Mouse (Mus musculus) thymus, postnatal 4 days (tissue): ENCODE results near the gene Ankrd34a.
"Not testable (repeated sequence)": the region's sequence is repeated elsewhere in the genome, so short reads cannot be mapped to it uniquely, and the experiment has no call there.

ENCODE experiments used
- DNase-seq: peaks from one replicate; pipeline ENCODE4 v3.0.0; 2021

Ankrd34a gene

DNA sequence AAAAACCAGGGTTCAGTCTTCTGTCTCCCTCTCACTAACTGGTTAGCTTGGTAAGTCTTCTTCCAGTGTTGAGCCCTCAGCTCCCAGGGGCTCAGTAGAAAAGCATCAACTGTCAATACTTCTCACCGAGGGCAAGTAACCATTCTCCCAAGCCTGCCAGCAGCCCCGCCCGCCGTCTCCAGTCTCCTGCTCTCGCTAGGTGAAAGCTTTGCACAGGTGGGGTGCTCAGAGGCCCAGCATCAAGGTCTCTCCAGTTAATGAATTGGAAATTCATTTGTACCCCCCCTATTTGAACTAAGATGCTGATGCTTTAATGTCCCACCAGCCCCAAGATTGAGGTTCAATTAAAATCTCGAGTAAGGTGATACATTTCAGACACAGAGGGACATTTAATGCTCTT lies 15.3 kb upstream of the Ankrd34a start:
- DNase-seq: no peak

DNA sequence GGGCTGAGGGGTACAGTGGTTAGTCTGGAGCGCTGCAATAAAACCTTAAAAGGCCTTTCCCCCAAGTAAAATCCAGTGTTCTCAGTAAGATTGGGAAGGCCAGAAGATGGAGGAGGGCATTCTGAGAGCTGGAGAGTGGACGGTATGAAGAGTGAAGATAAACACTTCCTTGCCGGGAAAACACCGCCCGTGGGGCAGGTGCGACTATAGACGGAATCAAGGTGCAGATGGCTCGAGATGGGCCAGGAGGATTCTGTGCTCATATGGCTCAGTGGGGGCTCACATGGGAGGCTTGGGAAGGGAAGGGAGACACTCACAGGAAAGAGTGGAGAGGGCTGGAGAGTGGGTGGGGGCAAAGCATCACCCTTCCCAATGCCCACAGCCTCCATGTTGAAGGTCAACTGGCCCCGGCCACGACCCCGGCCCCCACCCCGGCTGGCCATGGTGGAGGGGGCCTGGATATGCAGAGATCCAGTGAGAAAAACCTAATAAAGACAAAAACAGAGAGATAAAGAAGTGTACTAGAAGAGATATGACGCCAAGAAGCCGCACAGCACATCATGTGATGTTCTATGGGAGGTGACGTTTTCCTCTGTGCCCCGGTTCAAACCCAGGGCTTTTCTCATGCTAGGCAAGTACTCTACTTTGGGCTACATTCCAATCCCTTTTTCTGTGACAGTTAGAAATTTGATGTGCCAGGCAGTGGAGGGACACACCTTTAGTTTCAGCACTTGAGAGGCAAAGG lies 14.5 kb upstream of the Ankrd34a start:
- no peak for DNase-seq

DNA sequence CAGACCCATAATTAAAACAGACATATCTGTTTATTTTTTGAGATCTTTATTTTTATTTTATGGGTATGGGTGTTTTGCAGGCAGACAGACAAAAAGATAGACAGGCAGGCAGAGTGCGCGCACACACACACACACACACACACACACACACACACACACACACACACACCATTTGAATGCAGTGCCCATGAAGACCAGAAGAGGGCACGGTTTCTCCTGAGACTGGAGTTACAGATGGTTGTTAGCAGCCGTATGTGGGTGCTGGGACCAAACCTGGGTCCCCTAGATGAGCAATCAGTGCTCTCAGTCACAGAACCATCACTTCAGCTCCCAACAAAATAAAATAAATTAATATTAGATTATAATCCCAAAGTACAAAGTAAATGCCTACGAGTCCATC lies 13.1 kb upstream of the Ankrd34a start:
- no peak for DNase-seq

DNA sequence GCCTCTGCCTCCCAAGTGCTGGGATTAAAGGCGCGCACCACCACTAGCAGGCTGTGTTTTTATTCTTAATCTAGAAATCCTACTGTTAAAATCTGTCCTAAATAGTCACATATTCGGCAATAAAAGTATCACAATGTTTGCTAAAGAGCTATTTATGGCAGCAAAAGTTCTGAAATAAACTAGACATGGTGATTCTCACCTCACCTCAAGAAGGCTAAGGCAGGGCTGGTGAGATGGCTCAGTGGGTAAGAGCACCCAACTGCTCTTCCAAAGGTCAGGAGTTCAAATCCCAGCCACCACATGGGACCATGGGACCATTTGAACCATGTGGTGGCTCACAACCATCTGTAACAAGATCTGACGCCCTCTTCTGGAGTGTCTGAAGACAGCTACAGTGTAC lies 5.8 kb upstream of the Ankrd34a start:
- no peak for DNase-seq

DNA sequence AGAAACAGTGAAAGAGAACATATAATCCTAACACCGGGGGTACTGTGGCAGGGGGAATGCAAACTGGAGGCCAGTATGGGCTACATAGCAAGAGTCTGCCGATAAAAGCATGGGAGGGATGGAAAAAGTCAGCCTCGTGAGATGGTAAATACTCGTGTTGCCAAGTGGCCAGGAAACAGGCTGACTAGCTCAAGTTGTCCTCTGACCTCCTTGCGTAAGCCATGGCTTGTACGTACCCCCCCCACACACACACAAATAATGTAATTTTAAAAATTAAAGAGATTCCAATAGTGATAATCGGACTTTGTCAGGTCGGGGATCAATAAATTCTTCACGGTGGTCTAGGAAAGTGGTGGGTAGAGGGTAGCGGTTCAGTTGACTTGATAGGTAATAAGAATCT lies 3.1 kb upstream of the Ankrd34a start:
- DNase-seq: no peak

GRCm38 (mm10) chr3:96593790-96594560 lies 2.5 kb upstream of the Ankrd34a start, which contains the start of gene Polr3gl:
TSS of gene Polr3gl (minus strand) at chr3:96594181.
- DNase-seq: peak; percentile 96

DNA sequence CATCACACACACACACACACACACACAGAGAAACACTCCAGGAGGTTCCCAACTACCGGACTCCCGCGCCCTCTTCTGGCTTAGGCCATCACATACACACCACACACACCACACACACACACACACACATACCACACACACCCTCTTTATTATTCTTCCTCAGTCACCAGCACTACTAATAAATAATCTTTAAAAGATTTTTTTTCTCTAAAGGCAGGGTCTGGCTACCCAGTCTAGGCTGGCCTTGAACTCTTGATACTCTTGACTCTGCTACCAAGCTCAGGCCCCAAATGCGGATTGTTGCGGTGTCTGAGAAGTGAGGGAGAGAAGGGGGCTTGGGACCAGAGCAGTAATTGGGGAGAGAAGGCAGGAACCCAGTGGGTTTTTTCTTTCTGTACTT lies 1.6 kb upstream of the Ankrd34a start:
- no peak for DNase-seq

DNA sequence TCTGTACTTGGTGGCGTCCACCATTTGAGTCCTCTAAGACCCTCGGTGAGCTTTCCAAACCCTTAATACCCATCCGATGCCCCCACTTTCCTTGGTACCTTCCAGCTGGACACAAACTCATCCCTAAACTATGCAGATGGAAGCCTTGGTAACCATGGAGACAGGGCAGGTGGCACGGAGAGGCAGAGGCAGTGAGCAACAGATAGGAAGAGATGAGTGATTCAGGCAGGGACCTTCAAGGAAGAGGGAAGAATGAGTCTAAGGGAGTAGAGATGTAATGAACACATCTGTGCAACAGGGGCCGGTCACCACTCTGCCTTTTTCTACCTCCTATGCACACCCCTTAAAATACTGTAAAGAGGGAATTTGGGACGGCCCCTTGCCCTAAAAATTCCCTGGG lies 775 bp upstream of the Ankrd34a start:
- no peak for DNase-seq

- no peak for DNase-seq
These were observed 419 bp downstream of the Ankrd34a start for GRCm38 (mm10) chr3:96596855-96597254.

DNA sequence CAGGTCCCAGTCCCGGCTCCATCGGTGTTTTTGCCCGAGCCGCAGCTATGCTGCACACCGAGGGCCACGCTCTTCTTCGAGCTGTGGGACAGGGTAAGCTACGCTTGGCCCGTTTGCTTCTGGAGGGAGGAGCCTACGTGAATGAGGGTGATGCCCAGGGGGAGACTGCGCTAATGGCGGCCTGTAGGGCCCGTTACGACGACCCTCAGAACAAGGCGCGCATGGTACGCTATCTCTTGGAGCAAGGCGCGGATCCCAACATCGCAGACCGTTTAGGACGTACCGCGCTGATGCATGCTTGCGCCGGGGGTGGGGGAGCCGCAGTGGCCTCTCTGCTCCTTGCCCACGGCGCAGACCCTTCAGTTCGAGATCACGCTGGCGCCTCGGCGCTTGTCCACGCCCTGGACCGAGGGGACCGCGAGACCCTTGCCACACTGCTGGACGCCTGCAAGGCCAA lies 1.0 kb downstream of the Ankrd34a start:
- peak; percentile 37 for DNase-seq

DNA sequence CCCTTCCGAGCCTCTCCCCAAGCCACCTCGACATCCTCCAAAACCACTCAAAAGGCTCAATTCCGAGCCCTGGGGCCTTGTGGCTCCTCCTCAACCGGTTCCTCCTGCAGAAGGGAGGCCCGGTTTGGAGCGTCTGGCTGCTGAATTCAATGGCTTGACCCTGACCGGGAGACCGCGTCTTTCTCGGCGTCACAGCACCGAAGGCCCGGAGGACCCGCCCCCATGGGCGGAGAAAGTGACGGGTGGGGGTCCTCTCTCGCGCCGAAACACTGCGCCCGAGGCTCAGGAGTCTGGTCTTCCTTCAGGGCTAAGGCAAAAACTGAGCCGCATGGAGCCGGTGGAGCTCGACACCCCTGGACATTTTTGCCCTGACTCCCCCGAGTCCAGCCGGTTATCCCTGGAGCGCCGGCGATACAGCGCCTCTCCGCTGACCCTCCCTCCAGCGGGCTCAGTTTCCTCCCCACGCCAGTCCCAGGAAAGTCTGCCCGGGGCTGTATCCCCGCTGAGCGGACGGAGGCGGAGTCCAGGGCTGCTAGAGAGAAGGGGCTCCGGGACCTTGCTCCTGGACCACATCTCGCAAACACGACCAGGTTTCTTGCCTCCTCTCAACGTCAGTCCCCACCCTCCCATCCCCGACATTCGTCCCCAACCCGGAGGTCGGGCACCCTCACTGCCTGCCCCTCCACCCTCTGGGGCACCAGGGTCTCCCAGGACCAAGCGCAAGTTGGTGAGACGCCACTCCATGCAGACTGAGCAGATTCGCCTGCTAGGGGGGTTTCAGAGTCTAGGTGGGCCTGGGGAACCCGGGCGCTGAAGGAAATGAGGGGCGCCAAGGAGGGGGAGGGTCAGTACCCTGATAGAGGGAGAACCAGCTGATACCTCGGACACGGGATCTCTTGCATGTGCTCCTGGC lies 2.0 kb downstream of the Ankrd34a start:
- DNase-seq: peak; percentile 47

GRCm38 (mm10) chr3:96599069-96599393 lies 2.6 kb downstream of the Ankrd34a start:
- no peak for DNase-seq

DNA sequence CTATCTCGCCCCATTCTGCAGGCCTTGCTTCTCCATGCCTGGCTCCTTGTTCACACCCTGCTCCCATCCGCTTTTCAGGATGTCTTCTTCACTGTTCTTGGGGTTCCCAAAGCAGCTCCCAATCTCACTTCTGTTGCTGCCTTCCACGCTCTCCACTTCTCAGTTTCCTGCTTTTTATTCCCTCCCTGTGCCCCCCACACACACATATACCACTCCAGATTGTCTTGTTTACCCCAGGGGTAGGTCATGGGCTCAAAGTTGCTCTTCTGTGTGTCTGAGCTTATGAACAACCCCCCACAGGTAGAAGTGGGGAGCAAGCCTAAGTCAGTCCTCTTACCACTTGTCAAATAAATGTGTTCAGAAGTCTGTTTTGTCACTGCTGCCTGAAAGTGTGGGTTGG lies 3.0 kb downstream of the Ankrd34a start:
- DNase-seq: no peak

GRCm38 (mm10) chr3:96600639-96601250 lies 4.3 kb downstream of the Ankrd34a start, which contains the start of gene Lix1l:
TSS of gene Lix1l (plus strand) at chr3:96601149.
- peak; percentile 89 for DNase-seq

DNA sequence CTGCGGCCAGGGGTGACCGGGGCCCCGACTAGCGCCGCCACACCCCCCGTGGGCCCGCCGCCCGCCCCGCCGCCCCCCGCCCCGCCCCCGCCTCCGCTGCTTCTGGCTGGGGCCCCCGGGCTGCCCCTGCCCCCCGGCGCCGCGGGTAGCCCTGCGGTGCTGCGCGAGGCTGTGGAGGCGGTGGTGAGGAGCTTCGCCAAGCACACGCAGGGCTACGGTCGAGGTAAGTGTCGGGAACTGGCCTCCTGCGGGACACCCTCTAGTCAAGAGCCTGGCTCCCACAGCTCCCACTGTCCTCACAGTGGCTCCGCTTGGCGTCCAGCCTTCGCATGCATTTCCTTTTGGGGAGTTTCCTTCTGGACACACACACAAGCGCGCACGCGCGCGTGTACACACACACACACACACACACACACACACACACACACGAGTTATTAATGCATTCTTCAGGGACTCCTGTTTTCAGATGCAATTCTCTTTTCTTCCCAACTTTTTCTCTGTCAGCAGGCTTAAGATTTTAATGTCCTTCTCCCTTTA lies 4.9 kb downstream of the Ankrd34a start:
- no peak for DNase-seq

DNA sequence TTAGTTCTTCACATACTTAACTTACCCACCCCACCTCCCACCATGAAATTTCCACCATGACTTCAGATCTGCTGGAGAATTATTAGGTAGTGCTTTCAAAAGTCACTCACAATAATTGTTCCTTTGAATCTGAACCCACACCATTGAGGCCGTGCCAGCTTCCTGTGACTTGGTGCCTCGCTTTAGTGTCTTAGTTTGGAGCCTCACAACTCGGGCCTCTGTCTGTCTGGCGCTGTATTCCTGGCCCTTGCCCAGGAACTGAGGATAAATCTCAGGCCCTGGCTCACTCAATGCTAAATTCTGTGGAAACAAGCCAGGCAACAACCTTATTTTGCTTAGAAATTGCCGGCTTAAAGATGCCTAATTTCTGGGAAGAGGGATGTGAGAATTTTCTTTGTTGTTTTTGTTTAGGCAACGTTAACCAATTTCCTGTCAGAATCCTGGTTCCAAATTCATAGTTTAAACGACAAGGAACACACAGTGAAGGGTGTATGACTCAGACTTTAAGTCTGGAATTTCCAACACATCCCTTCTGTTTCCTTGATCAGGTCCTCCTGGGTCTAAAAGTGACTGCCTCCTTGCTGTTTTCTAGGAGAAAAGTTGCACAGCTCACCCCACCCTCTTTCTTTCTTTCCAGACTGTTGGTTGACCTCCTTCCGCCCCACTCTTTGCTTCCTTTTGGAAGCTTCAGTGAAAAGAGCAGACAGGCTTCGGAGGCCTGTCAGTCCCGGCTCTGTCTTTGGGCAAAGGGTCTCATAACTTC lies 5.7 kb downstream of the Ankrd34a start:
- DNase-seq: no peak

DNA sequence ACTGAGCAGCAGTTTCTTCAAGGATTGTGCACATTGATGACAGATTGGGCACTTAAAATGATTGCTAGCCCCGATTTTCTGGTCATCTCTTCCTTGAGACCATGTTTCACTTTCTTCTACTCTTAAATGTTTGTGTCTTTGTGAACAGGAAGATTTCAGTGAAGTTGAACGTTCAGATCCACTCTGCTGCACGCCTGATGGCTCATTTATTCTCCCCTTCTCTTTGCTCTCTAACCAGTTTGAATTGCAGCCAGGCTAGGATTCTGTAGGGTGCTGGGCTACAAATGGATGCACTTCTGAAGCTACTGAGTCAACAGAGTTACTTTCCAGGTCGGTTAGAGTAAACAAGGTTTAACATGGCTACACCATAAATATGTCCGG lies 6.3 kb downstream of the Ankrd34a start:
- DNase-seq: no peak

DNA sequence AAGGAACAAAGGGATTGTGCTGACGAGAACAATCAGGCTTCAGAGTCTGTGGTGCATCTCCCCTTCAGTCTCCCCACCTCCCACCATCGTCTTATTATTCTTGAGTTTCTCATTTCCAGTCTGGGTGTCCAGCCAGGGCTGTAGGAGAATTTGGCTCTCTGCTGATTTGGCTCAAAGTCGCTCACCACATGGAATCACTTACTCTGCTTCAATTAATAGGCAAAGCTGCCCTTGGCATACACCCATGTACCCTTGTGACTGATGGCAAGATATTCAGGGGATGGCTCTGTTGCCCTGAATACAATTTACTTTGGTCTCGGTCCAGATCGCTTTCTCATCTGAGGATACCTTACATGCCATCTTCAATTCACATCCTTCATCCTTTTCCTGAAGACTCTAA lies 6.9 kb downstream of the Ankrd34a start:
- no peak for DNase-seq

DNA sequence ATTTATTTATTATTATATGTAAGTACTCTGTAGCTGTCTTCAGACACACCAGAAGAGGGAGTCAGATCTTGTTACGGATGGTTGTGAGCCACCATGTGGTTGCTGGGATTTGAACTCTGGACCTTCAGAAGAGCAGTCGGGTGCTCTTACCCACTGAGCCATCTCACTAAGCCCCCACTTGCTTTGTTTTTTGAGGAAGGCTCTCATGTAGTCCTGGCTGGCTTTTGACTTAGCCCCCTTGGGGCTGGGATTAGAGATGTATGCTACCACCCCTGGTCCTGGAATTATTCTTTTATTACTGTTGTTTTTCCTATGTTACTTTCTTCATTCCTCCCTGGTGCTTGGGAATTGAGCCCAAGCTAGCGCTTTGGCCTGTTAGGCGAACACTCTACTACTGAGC lies 9.6 kb downstream of the Ankrd34a start:
- not testable (repeated sequence) for DNase-seq

DNA sequence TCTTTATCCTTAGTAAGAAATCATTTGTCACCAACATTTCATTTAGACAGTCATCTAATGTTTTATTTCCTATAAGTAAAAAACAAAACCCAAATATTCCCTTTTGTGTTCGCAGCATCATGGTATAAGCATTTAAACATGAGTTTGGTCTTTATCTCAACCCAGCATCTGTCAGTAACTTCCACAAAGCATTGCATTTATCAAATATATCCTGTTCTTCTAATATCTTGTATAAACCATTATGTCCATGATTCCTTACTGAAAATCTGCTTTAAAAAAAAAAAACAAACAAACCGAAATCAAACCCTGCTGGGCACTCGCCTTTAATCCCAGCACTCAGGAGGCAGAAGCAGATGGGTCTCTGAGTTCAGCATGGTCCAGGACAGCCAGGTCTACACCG lies 10.2 kb downstream of the Ankrd34a start:
- no peak for DNase-seq

DNA sequence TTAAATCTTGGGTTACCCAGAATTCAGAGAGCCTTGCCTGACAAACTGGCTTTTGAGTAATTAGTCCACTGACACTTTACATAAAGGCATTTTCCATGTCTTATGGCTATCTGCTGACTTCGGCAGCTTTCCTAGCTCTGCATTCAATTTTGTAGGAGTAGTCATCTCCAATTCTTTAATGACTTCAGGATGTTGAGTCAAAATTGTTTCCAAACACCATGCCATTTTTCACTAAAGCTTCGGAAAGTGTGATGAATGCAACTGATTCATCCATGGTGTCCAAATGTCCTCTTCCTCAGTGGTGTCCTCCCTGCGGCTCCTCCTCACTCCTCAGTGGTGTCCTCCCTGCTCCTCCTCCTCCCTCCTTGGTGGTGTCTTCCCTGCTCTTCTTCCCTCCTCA lies 21.5 kb downstream of the Ankrd34a start:
- no peak for DNase-seq

DNA sequence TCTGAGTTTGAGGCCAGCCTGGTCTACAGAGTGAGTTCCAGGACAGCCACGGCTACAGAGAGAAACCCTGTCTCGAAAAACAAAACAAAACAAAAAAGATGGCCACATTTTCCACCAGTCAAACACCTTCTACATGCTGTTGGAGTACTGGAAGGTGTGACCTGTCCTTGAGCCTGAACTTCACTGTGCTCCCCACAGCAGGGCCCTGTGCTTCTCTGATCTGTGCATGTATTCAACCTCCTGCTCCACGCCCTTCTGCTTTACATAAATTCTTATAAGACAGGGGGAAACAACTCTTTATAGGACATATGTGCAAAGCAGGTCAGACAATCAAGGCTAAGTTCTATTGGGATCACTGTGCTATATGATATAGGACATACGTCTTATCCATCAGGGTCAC lies 26.8 kb downstream of the Ankrd34a start:
- DNase-seq: no peak
